Mouse (Mus musculus) thymus, adult 18-20 months (tissue): ENCODE data around the gene Cttnbp2.

Experiments
- DNase-seq, 2 experiments: peaks; one replicate each; pipeline ENCODE4 v3.0.0; 2022; ENCODE audit warnings: mixed read lengths in 2 of 2

The Cttnbp2 gene

DNA sequence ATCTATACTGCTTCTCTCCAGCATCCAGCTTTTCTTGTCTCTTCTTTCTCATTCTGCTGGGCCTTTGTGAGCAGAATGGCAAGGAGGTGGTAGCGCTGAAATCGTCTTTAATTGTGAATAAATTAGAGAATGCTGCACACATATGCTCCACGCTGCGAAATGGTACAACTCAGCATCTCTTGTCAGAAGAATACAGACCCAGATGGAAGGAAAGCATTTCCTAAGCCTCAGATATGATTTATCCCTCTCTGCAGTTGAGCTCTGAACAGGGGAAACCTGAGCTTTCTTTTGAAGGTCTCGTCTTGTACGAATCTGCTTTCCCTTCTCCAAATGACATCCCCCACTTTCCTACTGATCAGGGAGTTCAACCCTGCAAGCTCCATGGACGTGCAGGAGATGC lies 48.4 kb downstream of the Cttnbp2 start:
- DNase-seq: no peak

DNA sequence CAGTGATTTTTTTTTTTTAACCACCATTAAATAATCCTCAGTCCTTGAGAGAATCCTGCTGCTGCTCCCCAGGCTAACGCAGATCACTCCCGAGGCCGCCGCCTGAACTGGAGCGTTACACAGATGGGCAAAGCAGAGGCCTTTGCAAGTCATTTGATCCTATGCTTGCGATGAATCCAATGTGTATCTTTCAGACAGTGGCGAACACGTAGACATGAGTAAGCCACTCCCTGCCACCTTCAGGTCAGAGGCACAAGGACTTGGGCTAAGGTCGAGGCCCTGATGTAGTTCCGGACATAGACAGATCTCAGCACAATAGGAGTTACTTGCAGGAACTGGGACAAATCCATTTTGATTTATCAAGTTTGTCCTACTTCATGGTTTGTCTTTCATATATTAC lies 49.0 kb downstream of the Cttnbp2 start:
- DNase-seq: no peak

DNA sequence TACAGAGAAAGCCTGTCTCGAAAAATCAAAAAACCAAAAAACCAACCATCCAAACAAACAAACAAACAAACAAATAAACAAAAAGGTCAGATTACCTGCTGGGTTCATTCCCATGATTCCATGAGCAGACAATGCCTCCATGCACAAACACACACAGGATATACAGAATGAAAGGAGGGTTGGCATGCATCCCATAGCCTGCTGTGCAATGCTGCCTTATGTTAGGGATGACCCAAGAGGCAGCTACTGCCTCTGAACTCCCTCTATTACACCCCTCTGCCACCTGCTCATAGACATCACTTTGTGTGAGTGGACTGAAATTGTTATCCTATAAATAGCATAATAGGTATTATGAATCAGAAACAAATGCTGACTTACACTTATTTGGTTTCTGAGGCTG lies 55.0 kb downstream of the Cttnbp2 start:
- DNase-seq: no peak

DNA sequence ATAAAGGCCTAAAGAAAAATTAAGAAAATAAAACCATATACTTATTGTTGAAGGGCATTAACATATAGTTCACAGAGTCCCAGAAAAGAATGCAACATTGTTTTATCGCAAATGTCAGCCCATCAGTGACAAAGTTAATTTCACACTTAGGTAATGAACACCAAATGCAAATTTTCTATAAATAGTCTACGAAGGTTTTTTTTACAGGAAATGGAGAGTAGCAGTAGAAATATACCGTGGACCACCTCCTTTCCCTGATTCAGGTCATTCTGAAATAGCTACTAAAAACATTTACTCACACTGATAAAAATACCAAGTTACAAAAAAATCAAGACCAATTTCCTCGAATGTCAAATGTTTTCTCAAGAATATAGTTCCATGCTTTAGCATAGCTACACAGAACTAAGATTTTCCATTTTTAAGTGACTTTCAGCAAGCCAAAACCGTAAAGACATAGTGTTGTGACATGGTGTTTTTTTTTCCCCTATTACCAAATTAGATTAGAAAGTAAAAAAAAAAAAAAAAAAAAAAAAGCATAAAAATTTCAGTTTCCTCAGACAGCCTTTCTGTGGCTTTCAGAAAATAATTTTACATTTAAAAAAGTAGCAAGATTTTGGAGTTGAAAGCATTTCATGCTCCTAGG lies 64.0 kb downstream of the Cttnbp2 start:
- no peak for DNase-seq

DNA sequence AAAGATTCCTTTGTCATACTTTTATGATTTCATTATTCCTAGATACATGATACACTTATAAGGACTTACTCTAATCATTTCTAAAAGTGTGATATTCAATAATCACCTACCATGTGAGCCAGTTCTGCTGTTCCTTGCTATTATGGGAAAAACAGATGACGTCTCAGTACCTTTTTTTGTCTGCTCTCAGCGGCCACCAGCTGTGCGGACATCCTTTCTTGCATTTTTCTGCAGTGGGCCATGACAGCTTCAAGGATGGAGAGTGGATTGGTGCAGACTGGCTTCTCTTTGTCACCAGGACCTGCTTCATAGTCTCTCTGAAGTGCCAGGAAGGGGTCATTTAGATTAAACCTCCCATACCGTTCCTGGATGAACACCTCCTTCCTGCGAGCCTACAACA lies 66.6 kb downstream of the Cttnbp2 start:
- DNase-seq: no peak

DNA sequence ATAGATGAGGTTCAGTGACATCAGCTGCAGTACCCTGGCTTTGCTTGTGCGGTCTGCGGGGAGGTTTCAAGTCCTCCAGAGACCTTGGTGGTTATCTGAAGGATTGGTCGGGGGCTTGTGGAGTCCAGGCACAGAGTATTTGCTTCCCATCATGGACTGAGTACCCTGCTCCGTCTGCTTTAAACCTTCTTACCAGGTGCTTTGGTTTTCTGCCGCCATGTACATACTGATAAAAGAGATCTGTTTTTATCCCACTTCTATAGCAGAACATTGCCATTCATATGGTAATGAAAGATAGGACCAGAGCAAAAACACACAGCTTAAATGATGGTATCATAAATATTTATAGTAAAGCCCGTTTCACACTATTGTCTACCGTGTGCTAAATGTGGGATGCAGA lies 67.7 kb downstream of the Cttnbp2 start:
- DNase-seq: no peak

DNA sequence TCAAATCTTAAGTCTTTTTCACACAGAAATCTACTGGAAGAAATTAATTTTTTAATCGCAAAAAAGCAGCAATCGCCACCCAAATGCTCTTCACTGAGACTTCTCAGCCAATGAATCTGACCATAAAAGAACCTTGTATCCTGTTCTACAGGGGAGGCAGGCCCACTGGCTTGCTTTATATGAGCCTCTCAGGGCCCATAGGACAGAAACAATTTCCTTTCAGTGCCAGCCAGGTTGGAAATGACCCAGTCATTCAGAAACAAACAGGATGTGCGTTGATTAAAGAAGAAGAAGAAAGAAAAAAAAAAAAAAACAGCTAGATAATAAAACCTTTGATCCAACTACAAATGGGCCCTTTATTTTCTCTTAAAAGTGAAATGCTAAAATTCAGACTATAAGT lies 68.3 kb downstream of the Cttnbp2 start:
- DNase-seq: no peak

DNA sequence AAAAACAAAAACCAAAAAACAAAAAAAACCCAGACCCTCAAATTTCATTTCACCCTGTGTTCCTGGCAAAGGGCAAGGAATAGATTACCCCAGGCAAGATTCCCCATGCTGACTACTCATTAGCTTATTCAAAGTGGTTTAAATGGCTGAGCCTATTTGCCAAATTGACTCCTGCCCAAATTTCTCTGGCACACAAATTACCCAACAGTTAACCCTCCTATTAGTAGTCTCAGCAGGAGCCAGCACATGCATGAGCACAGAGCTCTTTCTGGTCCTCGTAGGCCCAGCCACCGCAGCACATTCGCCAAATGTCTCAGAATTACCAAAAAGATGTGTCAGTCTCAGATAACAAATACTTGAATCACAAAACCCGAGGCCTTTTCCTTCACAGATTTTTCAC lies 68.9 kb downstream of the Cttnbp2 start:
- no peak for DNase-seq

DNA sequence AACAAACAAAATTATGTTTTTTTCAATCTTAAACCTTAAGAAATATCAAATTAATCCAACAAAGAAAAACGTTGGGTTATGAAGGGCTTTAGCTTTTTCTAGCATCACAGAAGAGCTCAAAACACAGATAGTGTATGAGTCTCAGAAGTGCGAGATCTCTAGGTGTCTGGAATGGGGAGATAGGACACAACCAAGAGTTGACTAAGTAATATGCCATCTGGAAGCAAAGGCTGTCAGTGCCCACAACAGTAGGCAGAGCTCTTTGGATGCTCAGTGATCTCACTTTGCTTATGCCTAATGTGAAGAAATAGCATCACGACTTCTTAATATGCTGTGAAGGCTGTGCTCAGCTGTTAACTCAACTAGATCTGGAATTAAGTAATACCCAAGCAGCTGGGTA lies 72.3 kb downstream of the Cttnbp2 start:
- DNase-seq: no peak

DNA sequence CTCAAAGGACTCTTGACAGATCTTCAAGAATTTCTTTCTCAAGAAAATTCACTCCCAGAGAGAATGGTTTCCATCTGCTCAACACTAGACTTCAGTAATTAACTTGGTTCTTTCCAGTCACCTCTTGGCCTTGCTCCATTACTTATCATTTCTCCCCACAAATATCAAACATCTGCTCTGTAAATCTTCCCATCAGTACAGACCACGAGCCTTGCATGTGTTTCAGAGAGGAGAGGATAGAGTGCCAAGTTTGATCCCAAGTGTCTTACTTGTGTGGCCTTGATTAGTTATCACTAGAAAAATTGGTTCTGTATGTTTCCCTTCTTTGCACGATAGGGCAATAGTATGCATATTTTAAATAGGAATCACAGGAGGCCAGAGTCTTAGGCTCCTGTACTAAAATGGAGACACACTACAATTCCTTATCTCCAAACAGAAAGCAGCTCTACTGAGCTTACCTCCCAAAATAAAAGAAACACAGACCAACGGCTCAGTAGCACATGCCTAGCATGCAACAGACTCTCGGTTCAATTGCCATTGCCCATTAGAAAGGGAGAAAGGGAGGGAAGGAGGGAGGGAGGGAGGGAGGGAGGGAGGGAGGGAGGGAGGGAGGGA lies 73.6 kb downstream of the Cttnbp2 start:
- no peak for DNase-seq

DNA sequence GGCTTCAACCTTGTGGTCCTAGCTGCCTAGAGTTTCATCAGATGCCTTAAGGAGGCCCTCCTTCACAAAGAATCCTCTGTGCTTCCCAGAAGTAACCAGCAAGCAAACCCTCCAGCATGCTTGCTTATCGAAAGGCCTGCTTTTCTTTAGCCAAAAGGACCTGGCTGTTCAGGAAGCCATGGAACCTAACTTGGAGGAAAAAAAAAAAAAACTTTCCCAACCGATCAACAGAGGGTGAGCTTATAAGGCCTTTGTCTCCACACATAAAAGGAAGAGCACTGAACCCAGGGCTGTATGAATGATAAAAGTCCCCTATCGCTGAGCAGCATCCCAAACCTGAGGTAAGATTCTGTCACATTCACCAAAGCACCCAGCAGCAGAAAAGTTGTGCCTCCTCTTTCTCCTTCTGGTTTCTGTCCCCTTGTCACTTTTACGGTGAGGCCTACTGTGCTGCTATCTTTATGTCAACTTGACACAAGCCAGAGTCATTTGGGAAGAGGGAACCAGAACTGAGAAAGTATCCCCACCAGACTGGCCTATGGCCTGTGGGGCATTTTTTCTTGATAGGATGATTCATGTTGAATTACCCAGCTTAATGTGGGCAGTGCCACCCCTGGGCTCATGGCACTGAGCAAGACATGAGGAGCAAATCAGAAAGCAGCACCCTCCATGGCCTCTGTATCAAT lies 78.4 kb downstream of the Cttnbp2 start:
- DNase-seq: no peak

DNA sequence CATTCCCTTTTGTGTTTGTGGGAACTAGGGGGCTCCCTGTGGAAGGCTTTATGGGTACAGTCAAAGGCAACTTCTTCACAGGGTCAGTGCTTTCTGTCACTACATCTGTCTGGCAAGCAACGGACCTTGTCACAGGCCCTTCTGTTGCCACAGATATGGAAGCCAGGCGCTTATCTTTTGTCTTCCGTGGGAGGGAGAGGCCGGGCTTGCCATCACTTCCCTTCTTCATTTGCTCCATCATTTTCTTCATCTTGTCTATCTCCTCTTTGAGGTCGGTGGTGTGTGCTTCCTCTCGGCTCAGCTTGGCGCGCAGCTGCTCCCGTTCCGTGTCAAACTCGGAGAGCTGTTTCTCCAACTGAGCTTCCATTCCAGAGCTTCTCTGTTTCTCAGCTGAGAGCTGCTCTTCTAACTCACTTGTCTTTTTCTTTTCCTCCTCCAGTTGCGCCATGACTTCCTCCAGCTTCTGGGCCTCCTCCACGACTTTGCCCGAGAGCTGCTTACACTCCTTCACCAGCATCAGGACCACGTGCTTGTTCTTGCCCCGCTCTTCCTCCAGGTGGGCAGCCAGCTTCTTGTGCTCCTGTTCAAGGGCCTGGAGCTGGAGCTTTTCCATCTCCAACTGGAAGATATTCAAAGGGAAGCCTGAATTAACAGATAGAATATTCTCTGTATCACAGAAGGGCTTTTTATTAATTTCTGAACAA lies 79.7 kb downstream of the Cttnbp2 start:
- DNase-seq: no peak

DNA sequence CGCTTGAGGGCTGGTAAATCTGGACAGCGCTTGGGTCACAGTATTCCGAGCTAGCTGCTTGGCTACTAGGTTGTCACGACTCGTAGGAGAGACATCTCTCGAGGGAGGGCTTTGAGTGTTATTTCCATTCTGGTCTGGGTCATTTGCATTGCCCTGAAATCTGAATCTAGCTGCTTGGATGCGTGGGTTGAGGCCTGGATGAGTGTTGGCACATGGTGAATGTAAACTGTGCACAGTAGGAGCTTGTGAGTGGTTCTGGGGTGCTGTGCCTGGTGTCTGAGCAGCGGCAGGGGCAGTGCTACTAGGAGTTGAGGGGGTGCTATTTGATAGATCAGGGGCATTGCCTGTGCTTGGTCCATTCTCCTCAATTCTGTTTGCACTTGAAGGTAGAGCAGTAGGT lies 80.3 kb downstream of the Cttnbp2 start:
- DNase-seq: no peak

DNA sequence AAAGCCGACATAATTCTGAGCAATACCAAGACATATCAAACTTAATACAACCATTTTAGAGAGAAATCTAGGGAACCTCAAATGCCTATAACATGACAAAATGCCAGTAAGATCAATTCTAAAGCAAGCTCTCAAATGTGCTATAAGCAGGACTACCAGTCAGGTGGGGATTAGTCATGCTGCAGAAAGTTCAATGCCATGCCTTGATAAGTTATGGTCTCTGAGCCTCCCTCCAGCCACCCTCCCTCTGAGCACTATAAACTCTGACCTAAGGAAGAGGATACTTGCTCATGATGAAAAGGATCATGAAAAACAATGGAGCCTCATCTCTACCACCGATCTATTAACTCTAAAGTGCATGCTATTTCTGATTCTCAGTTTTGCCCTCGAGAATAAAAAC lies 82.3 kb downstream of the Cttnbp2 start:
- no peak for DNase-seq

DNA sequence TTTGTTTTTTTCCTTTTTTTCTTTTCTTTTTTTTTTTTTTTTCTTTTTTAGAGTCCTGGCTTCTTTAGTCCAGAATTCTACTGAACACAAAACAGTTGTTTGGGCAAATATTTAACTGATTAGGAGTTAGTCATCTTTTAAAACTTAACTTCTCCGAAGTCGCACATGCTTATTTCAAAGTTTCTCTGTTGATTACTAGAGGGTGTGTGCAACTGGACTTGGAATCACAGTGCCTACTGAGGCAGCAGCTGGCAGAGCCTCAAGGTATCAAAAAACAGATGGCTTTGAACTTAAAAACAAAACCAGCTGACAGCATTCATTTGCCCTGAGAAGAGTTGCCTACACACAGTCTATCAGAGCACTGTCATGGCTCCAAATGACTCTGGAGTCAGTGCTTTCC lies 82.8 kb downstream of the Cttnbp2 start:
- no peak for DNase-seq

DNA sequence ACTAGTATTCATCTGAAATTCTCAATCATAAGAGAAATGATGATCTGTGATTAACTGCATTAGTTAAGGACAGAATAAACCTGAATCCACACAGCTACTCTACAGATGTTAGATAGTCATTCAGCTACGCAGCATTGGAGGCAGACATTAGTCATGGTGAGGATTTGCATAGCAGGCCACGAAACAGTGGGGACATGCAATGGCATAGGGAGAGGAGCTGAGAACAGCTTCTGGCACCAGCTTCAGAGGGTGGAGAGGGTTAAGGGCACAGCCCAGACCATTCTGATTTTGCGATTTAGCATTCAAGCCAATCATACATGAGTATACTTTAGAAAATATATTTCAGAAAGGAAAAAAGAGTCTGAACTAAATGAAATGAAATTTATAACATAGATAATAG lies 84.6 kb downstream of the Cttnbp2 start:
- DNase-seq: no peak

DNA sequence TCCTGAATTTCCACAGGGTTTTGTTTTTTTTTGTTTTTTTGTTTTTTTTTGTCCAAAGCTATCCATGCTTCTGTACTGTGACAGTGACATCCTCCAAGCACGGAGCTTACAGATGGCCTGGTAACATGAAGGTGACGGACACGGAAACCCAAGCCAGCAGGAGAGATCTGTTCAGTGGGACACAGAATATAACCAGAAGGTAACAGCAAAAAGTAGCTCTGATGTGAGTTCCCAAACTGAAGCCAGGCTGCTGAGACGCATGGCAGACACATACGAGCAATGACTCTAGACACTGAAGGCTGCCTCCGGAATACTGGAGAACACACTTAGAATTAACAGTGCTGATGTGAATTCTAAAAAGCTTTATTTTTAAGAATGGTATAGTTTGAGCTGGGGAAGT lies 89.8 kb downstream of the Cttnbp2 start:
- no peak for DNase-seq

DNA sequence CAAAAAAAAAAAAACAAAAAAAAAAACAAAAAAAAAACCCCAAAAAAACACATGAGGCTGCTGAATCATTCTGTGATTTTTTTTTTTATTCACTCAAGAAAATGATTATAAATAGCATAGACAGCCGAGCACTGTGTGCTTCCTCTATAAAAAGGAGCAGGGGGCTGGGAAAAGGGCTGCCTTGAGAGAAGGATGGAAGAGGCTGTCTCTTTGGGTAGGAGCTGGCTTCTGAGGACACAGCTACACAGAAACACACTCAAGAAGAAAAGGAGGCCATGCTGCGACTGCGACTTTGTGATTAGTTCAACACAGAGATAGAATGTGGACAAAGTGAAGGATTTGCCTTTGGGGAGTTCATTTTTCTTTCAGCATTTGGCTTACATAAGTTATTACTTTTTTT lies 90.3 kb downstream of the Cttnbp2 start:
- DNase-seq: no peak

DNA sequence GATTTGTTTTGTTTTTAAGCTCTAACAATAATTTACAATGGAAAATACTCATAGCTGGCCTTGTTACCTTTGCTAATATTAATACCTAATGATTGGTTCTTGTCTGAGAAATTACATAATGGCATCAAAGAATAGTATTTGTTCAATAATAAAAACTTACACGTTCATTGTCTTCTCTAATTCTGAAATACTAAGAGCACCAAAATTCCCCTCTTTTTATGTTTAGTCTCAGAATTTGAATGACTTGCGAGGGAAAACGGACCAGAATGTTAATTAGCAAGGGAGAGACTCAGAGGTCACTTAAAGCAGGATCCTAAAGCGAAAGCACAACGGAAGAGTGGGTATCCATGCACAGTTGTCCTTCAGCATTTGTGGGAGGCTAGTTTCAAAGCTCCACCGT lies 91.5 kb downstream of the Cttnbp2 start:
- no peak for DNase-seq

DNA sequence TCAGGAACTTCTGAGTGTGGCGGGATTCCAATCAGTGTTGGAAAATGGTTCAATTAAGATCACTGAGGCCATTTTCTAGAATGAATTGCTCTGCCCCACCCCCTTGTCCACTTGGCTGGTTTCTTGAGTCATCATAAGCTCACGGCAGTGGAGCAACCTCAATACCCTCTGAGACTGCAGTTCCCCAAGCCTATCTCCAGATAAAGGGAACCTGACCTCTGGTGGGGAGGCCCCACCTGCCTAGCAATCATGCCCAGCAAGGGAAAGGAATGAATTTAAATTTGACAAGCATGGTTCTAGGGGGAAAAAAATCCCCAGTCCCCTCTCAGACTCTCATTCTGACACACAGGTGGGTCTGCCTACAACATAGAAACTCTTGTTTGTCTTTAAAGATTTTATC lies 93.1 kb downstream of the Cttnbp2 start:
- no peak for DNase-seq

DNA sequence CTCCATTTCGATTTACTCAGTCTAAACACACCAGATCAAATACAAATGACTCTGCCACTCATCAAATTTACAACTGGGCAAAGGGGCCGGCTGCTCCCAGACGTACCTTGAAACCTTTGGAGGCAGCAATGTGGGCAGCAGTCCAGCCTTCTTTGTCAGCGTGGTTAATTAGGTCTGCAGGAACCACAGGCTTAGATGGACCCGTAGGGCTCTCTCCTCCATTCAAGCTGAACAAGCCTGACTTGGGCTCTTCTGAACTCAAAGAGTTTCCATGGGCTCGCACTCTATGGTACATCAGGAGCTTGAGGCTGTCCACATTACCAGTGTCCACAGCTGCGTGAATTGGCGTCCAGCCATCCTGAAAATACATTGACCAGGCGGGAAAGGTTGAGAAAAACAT lies 94.0 kb downstream of the Cttnbp2 start:
- no peak for DNase-seq

DNA sequence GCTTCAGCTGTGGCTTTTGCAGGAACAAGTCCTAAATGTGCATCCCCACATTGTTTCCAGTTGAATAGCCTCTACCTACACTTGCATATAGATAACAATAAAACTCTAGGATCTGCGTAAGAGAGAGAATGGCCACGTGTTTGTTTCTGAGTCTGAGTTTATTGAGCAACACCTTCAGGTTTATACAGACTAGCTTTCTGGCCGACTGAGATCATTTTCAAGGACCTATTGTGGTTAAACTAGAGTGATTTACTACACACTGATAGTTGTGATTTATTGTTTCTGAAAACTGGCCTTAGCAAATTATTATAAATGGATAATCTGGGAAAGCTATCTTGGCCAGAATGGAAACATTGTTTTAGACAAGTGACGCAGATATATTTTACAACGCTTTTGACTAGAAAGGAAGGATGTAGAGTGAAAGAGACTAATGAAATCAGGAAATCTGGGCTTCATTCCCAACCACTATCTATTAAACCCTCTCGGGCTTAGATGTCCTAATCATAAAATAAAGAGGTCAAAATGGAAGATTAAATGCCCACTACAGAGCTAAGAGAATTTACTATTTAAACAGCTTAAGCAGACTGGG lies 96.7 kb downstream of the Cttnbp2 start:
- no peak for DNase-seq

DNA sequence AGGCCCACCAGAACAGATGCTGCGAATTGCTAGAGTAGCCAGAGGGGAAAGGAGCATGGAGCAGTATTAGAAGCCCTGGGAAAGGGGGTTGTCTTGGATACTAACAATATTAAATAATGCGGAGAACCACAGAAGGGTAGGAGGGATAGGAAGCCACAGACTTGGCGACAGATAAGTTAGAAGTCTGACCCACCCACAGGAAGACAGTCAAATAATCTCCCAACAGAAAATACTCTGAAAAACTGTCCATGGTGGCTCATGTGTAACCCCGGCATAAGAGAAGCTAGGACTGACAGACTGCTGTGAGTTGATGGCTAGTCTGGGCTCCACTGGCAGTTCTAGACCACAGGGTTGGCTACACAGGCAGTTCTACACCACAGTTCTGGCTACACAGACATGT lies 98.7 kb downstream of the Cttnbp2 start:
- DNase-seq: no peak
